Mouse (Mus musculus) CD8-positive naive resting alpha-beta T cell, adult 2 months (primary cell): ENCODE data around the gene Rhot2.
"Not testable (repeated sequence)": the region's sequence is repeated elsewhere in the genome, so short reads cannot be mapped to it uniquely, and the experiment has no call there.

Experiments
- DNase-seq, 2 experiments: peaks; one replicate each; pipeline ENCODE4 v3.0.0; 2022; ENCODE audit warnings: low read depth in 2 of 2, low spot score in 2 of 2

The Rhot2 gene

GRCm38 (mm10) chr17:25828712-25829557 is 15.7 kb downstream of the Rhot2 start, which contains the start of gene Jmjd8:
Gene Jmjd8 (plus strand): TSS chr17:25828867.
- DNase-seq = peak; percentile 47 to 61

- DNase-seq = no peak
These were observed 16.4 kb downstream of the Rhot2 start for GRCm38 (mm10) chr17:25828223-25828594.

- DNase-seq = no peak
These were observed 17.0 kb downstream of the Rhot2 start for GRCm38 (mm10) chr17:25827546-25828222.

GRCm38 (mm10) chr17:25827011-25827410 is 17.6 kb downstream of the Rhot2 start:
- DNase-seq = no peak

GRCm38 (mm10) chr17:25825984-25826570 is 18.6 kb downstream of the Rhot2 start:
- DNase-seq = no peak

- no peak for DNase-seq
These were observed 19.3 kb downstream of the Rhot2 start for GRCm38 (mm10) chr17:25825311-25825710.

GRCm38 (mm10) chr17:25824362-25825142 is 20.1 kb downstream of the Rhot2 start:
- no peak for DNase-seq

- DNase-seq = peak; percentile 74 to 76
These were observed 21.2 kb downstream of the Rhot2 start, which contains the start of gene Wdr24 for GRCm38 (mm10) chr17:25823452-25823851. Gene Wdr24 (plus strand): TSS chr17:25823627.

- no peak for DNase-seq
These were observed 25.5 kb downstream of the Rhot2 start for GRCm38 (mm10) chr17:25818851-25819780.

- DNase-seq = no peak
These were observed 27.0 kb downstream of the Rhot2 start for GRCm38 (mm10) chr17:25817662-25818061.

GRCm38 (mm10) chr17:25813471-25813870 is 31.2 kb downstream of the Rhot2 start:
- peak; percentile 58 to 76 for DNase-seq

- DNase-seq = no peak
These were observed 33.8 kb downstream of the Rhot2 start for GRCm38 (mm10) chr17:25810890-25811289.

GRCm38 (mm10) chr17:25809606-25810340 is 34.9 kb downstream of the Rhot2 start:
- no peak for DNase-seq

- no peak for DNase-seq
These were observed 35.7 kb downstream of the Rhot2 start, which contains the start of gene Fbxl16 for GRCm38 (mm10) chr17:25808789-25809605. Gene Fbxl16 (plus strand): TSS chr17:25809085.

GRCm38 (mm10) chr17:25808028-25808427 is 36.6 kb downstream of the Rhot2 start:
- no peak for DNase-seq

GRCm38 (mm10) chr17:25807452-25807851 is 37.2 kb downstream of the Rhot2 start:
- not testable (repeated sequence) for DNase-seq

GRCm38 (mm10) chr17:25806507-25806906 is 38.1 kb downstream of the Rhot2 start:
- no peak for DNase-seq

- no peak for DNase-seq
These were observed 41.7 kb downstream of the Rhot2 start for GRCm38 (mm10) chr17:25802825-25803517.
